Mouse (Mus musculus) myocyte (in vitro differentiated cells): ENCODE results near the gene Kndc1. TPM values are rescaled to one million over a fixed set of nuclear protein-coding genes. Genes with fewer than 3 reads are reported as not detected.

ENCODE experiments used
- H3K27me3 ChIP-seq: one replicate; pipeline ENCODE4 v1.6.1; 2011; ENCODE audit not compliant: control insufficient read depth, insufficient read depth, insufficient read length
- H3K36me3 ChIP-seq: one replicate; pipeline ENCODE4 v1.6.1; 2011; ENCODE audit not compliant: control insufficient read depth, insufficient read depth
- H3K4me2 ChIP-seq: one replicate; pipeline ENCODE4 v1.6.1; 2011; ENCODE audit warnings: low read depth, control low read depth
- H3K4me3 ChIP-seq: one replicate; pipeline ENCODE4 v1.5.1; 2011; ENCODE audit warnings: mild to moderate bottlenecking, control low read depth, moderate library complexity
- H3K79me2 ChIP-seq: one replicate; pipeline ENCODE4 v1.6.1; 2011; ENCODE audit not compliant: control insufficient read depth, insufficient read depth
- H3ac ChIP-seq: one replicate; pipeline ENCODE4 v1.6.1; 2011; ENCODE audit not compliant: control insufficient read depth, insufficient read length
- CEBPB ChIP-seq: IDR thresholded peaks from 2 replicates; pipeline ENCODE4 v1.6.1; 2011; ENCODE audit warnings: mild to moderate bottlenecking, moderate library complexity; ENCODE audit not compliant: poor library complexity, insufficient read depth, severe bottlenecking
- E2F4 ChIP-seq: IDR thresholded peaks from one replicate; pipeline ENCODE4 v1.6.1; 2011; ENCODE audit warnings: mild to moderate bottlenecking, control low read depth, moderate library complexity; ENCODE audit not compliant: insufficient read depth
- MAX ChIP-seq: IDR thresholded peaks from one replicate; pipeline ENCODE4 v1.6.1; 2011; ENCODE audit warnings: low read depth, mild to moderate bottlenecking, control low read depth
- MYOD1 ChIP-seq, 3 experiments: IDR thresholded peaks; one replicate each; pipeline ENCODE4 v1.6.1; 2011; ENCODE audit warnings: control low read depth in 2 of 3, low read depth in 2 of 3, mild to moderate bottlenecking in 2 of 3, moderate library complexity in 1 of 3; ENCODE audit not compliant: insufficient read length in 2 of 3, control insufficient read depth in 1 of 3
- MYOG ChIP-seq, 3 experiments: IDR thresholded peaks; one replicate each; pipeline ENCODE4 v1.6.1; 2011; ENCODE audit warnings: control low read depth in 2 of 3, low read depth in 2 of 3, mild to moderate bottlenecking in 2 of 3; ENCODE audit not compliant: insufficient read length in 2 of 3, control insufficient read depth in 1 of 3, insufficient read depth in 1 of 3
- POLR2A ChIP-seq: IDR thresholded peaks from one replicate; pipeline ENCODE4 v1.6.1; 2011; ENCODE audit warnings: low read depth, mild to moderate bottlenecking, control low read depth, moderate library complexity; ENCODE audit not compliant: insufficient read length
- POLR2AphosphoS2 ChIP-seq: IDR thresholded peaks from one replicate; pipeline ENCODE4 v1.6.1; 2011; ENCODE audit warnings: low read depth, control low read depth; ENCODE audit not compliant: insufficient read length
- REST ChIP-seq: IDR thresholded peaks from one replicate; pipeline ENCODE4 v1.6.1; 2011; ENCODE audit warnings: mild to moderate bottlenecking, control low read depth, moderate library complexity; ENCODE audit not compliant: insufficient read depth, insufficient read length
- SRF ChIP-seq: IDR thresholded peaks from one replicate; pipeline ENCODE4 v1.6.1; 2011; ENCODE audit warnings: low read depth; ENCODE audit not compliant: control insufficient read depth, insufficient read length
- TCF12 ChIP-seq: IDR thresholded peaks from one replicate; pipeline ENCODE4 v1.6.1; 2011; ENCODE audit warnings: mild to moderate bottlenecking, control low read depth; ENCODE audit not compliant: poor library complexity, insufficient read depth, severe bottlenecking
- TCF3 ChIP-seq: IDR thresholded peaks from one replicate; pipeline ENCODE4 v1.6.1; 2011; ENCODE audit warnings: low read depth, control low read depth; ENCODE audit not compliant: insufficient read length
- USF1 ChIP-seq: IDR thresholded peaks from one replicate; pipeline ENCODE4 v1.6.1; 2011; ENCODE audit warnings: low read depth, mild to moderate bottlenecking, control low read depth, moderate library complexity
- polyA plus RNA-seq: library from polyadenylated mRNA; unstranded; fragments of >200 nt; fragmentation: generic; extraction: Trizol; gene quantifications from one replicate; pipeline ENCODE4 v1.2.1, GENCODE M21; 2012; ENCODE audit warnings: missing spikeins

Gene Kndc1
- polyA plus RNA-seq, 1 experiment = 0.01 TPM

- no peaks in the 10 kb centered on the region for H3K79me2 ChIP-seq
- H3ac ChIP-seq = no peak overlapping the region
- H3K27me3 ChIP-seq = no peaks in the 10 kb centered on the region
- H3K4me2 ChIP-seq = peak overlapping the region; percentile 63
- peak in 1 of 3 experiments; percentile 70 for TF ChIP-seq MYOD1 (IDR thresholded peaks at IDR 0.05; ENCODE audit: control insufficient read depth in 1 of 3, insufficient read length in 2 of 3, low read depth in 2 of 3)
- peak in 1 of 3 experiments; percentile 70 for TF ChIP-seq MYOG (IDR thresholded peaks at IDR 0.05; ENCODE audit: control insufficient read depth in 1 of 3, insufficient read depth in 1 of 3, insufficient read length in 2 of 3, low read depth in 2 of 3)
- TF ChIP-seq MAX = no peak
- H3K4me3 ChIP-seq = no peak overlapping the region
- H3K36me3 ChIP-seq = no peaks in the 10 kb centered on the region
Observed at GRCm38 (mm10) chr7:139970979-139971378, 76.5 kb downstream of the Kndc1 start.

- TF ChIP-seq MYOG (IDR thresholded peaks at IDR 0.05; ENCODE audit: control insufficient read depth in 1 of 3, insufficient read depth in 1 of 3, insufficient read length in 2 of 3, low read depth in 2 of 3) = peak in 1 of 3 experiments; percentile 48
- TF ChIP-seq POLR2A = no peak
- TF ChIP-seq TCF12 = no peak
- H3K36me3 ChIP-seq = no peaks in the 10 kb centered on the region
- H3K79me2 ChIP-seq = no peaks in the 10 kb centered on the region
- no peaks in the 10 kb centered on the region for H3K27me3 ChIP-seq
- H3K4me2 ChIP-seq = peak overlapping the region; percentile 63
- no peak overlapping the region for H3K4me3 ChIP-seq
- H3ac ChIP-seq = no peak overlapping the region
Observed at GRCm38 (mm10) chr7:139971436-139971835, 76.9 kb downstream of the Kndc1 start.

GRCm38 (mm10) chr7:139972923-139973331, 78.4 kb downstream of the Kndc1 start:
- Histone ChIP-seq H3K4me3 (no peak overlapping the region), H3K4me2 (no peak overlapping the region), H3K36me3 (no peaks in the 10 kb centered on the region), H3K27me3 (no peaks in the 10 kb centered on the region), H3ac (no peak overlapping the region), H3K79me2 (no peaks in the 10 kb centered on the region)
- peak in 1 of 3 experiments; percentile 76 for TF ChIP-seq MYOD1 (IDR thresholded peaks at IDR 0.05; ENCODE audit: control insufficient read depth in 1 of 3, insufficient read length in 2 of 3, low read depth in 2 of 3)
- TF ChIP-seq POLR2A = no peak
- TF ChIP-seq E2F4 = no peak
- no peak for TF ChIP-seq REST
- TF ChIP-seq POLR2AphosphoS2 = no peak
- TF ChIP-seq TCF12 = peak; percentile 71
- TF ChIP-seq USF1 = no peak
- no peak for TF ChIP-seq MAX
- peak; percentile 3 for TF ChIP-seq TCF3
- TF ChIP-seq CEBPB = no peak
- TF ChIP-seq SRF = peak; percentile 48
- peak; percentile 3 to 91 (median 43) for TF ChIP-seq MYOG (IDR thresholded peaks at IDR 0.05; ENCODE audit: control insufficient read depth in 1 of 3, insufficient read depth in 1 of 3, insufficient read length in 2 of 3, low read depth in 2 of 3)

GRCm38 (mm10) chr7:139974307-139974706, 79.8 kb downstream of the Kndc1 start:
- no peaks in the 10 kb centered on the region for H3K79me2 ChIP-seq
- no peak for TF ChIP-seq MAX
- no peak for TF ChIP-seq TCF3
- TF ChIP-seq CEBPB = no peak
- TF ChIP-seq POLR2AphosphoS2 = no peak
- no peak for TF ChIP-seq MYOG (IDR thresholded peaks at IDR 0.05; ENCODE audit: control insufficient read depth in 1 of 3, insufficient read depth in 1 of 3, insufficient read length in 2 of 3, low read depth in 2 of 3)
- TF ChIP-seq USF1 = no peak
- no peak for TF ChIP-seq MYOD1 (IDR thresholded peaks at IDR 0.05; ENCODE audit: control insufficient read depth in 1 of 3, insufficient read length in 2 of 3, low read depth in 2 of 3)
- TF ChIP-seq E2F4 = no peak
- TF ChIP-seq POLR2A = no peak
- TF ChIP-seq REST = no peak
- no peak for TF ChIP-seq SRF
- no peak overlapping the region for H3K4me3 ChIP-seq
- H3K36me3 ChIP-seq = no peaks in the 10 kb centered on the region
- no peaks in the 10 kb centered on the region for H3K27me3 ChIP-seq
- H3K4me2 ChIP-seq = no peak overlapping the region
- H3ac ChIP-seq = no peak overlapping the region

- H3K27me3 ChIP-seq = no peaks in the 10 kb centered on the region
- TF ChIP-seq TCF3 (no peak), E2F4 (no peak), MAX (no peak)
Observed at GRCm38 (mm10) chr7:139975471-139975870, 81.0 kb downstream of the Kndc1 start.

GRCm38 (mm10) chr7:139978278-139978892, 83.9 kb downstream of the Kndc1 start, which contains the start of gene 6430531B16Rik:
6430531B16Rik (minus strand) TSS chr7:139978755.
- Histone ChIP-seq H3K79me2 (no peaks in the 10 kb centered on the region), H3K4me2 (no peak within 1 kb of the TSS), H3K4me3 (no peak within 1 kb of the TSS), H3K27me3 (no peaks in the 10 kb centered on the region), H3ac (no peak within 1 kb of the TSS), H3K36me3 (no peaks in the 10 kb centered on the region)
- TF ChIP-seq REST (no peak), E2F4 (no peak), TCF3 (no peak), SRF (no peak), POLR2A (no peak), MAX (no peak)

More at GRCm38 (mm10) chr7:139975471-139975870, 81.0 kb downstream of the Kndc1 start:
- Histone ChIP-seq H3ac (no peak overlapping the region), H3K4me2 (no peak overlapping the region), H3K4me3 (no peak overlapping the region), H3K36me3 (no peaks in the 10 kb centered on the region), H3K79me2 (no peaks in the 10 kb centered on the region)
